Mouse (Mus musculus): ENCODE measurements at regions not wholly inside any gene's neighbourhood (a gene's known extent, or its start where the extent isn't known, plus 50 kb on each side); places are given as distances from the start of the nearest gene placed in this dataset.

- no peaks in the 10 kb centered on the region for H3K9me3 ChIP-seq (ENCODE audit: control insufficient read depth, low read length)
- H3K4me1 ChIP-seq (ENCODE audit: control insufficient read depth, insufficient read depth, low read length): peaks cover 3% of the 10 kb centered on the region; the same call in 1 of the 2 replicates
- no peak for ATAC-seq (ENCODE audit: low FRiP score, low TSS enrichment)
- H3K27ac ChIP-seq (ENCODE audit: low read depth, low read length): no peak overlapping the region
- no peaks in the 10 kb centered on the region for H3K36me3 ChIP-seq (ENCODE audit: control insufficient read depth, insufficient read depth, low read length)
- H3K4me3 ChIP-seq (ENCODE audit: low read length): no peak overlapping the region
- WGBS: 89% methylated on average over 11 of the region's 11 CpGs
- H3K4me2 ChIP-seq (replicated peaks; ENCODE audit: low read depth, low read length): no peak overlapping the region
- H3K27me3 ChIP-seq (ENCODE audit: control insufficient read depth, insufficient read depth, low read length): no peaks in the 10 kb centered on the region
- H3K9ac ChIP-seq (ENCODE audit: low read depth, low read length): no peak overlapping the region
Measured at GRCm38 (mm10) chr4:72382517-72383147, 181.9 kb upstream of the Tle1 start.

GRCm38 (mm10) chr4:72381742-72382141, 181.0 kb upstream of the Tle1 start:
- Histone ChIP-seq H3K4me3 (ENCODE audit: low read length) (no peak overlapping the region), H3K9ac (ENCODE audit: low read depth, low read length) (no peak overlapping the region), H3K36me3 (ENCODE audit: control insufficient read depth, insufficient read depth, low read length) (no peaks in the 10 kb centered on the region), H3K27me3 (ENCODE audit: control insufficient read depth, insufficient read depth, low read length) (no peaks in the 10 kb centered on the region), H3K4me2 (replicated peaks; ENCODE audit: low read depth, low read length) (no peak overlapping the region), H3K4me1 (ENCODE audit: control insufficient read depth, insufficient read depth, low read length) (peaks cover 3% of the 10 kb centered on the region; the same call in 1 of the 2 replicates), H3K9me3 (ENCODE audit: control insufficient read depth, low read length) (no peaks in the 10 kb centered on the region), H3K27ac (ENCODE audit: low read depth, low read length) (no peak overlapping the region)
- no peak for ATAC-seq (ENCODE audit: low FRiP score, low TSS enrichment)
- 88% methylated on average over 6 of the region's 6 CpGs for WGBS

DNA sequence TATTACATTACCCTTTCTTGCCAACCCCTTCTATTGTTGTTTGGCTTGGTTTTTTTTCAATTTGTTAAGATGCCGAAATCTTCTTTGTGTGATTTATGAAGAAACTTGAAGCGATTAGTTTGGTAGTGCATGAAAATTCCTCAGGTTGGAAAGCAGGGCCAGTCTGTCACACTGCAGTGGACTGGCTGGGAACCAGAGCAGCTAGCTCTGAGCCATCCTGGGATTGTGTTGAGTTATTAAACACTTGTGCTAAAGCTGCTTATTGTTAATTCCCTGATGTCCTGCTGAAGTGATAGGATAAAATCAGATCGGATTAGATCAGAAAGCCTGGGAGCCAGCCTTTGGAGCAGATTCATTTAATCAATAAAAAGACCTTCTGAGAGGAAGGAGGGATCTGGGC, 180.4 kb upstream of the Tle1 start:
- no peak overlapping the region for H3K4me2 ChIP-seq (replicated peaks; ENCODE audit: low read depth, low read length)
- H3K4me3 ChIP-seq (ENCODE audit: low read length): no peak overlapping the region
- H3K36me3 ChIP-seq (ENCODE audit: control insufficient read depth, insufficient read depth, low read length): no peaks in the 10 kb centered on the region
- no peak overlapping the region for H3K27ac ChIP-seq (ENCODE audit: low read depth, low read length)
- H3K9ac ChIP-seq (ENCODE audit: low read depth, low read length): no peak overlapping the region
- H3K27me3 ChIP-seq (ENCODE audit: control insufficient read depth, insufficient read depth, low read length): no peaks in the 10 kb centered on the region
- H3K4me1 ChIP-seq (ENCODE audit: control insufficient read depth, insufficient read depth, low read length): peaks cover 3% of the 10 kb centered on the region; the same call in 1 of the 2 replicates
- no peaks in the 10 kb centered on the region for H3K9me3 ChIP-seq (ENCODE audit: control insufficient read depth, low read length)
- ATAC-seq (ENCODE audit: low FRiP score, low TSS enrichment): peak; percentile 37; the same call in 1 of the 2 replicates
- WGBS: 53% methylated on average over 3 of the region's 3 CpGs

DNA sequence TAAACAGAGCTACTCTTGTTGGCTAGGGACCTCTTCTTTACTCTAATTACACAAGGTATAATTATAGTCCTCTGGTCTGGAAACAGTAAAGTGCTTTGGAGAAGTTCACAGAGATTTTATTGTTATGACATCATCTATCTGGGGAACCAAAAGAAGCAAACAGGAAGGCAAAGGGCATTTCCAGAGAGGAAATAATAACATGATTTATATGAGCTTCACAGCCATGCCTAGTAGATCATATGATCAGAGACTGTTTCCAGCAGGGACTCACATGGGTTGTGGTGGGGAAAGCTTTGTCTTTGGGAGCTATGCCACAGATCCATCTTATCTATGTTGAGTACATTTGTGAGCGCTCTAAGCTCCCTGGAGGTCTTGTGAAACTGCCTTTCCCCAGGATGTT, 178.8 kb upstream of the Tle1 start:
- peak; percentile 44; the same call in 1 of the 2 replicates for ATAC-seq (ENCODE audit: low FRiP score, low TSS enrichment)
- Histone ChIP-seq H3K9me3 (ENCODE audit: control insufficient read depth, low read length) (no peaks in the 10 kb centered on the region), H3K36me3 (ENCODE audit: control insufficient read depth, insufficient read depth, low read length) (no peaks in the 10 kb centered on the region), H3K4me2 (replicated peaks; ENCODE audit: low read depth, low read length) (no peak overlapping the region), H3K27me3 (ENCODE audit: control insufficient read depth, insufficient read depth, low read length) (no peaks in the 10 kb centered on the region), H3K4me1 (ENCODE audit: control insufficient read depth, insufficient read depth, low read length) (peaks cover 3% of the 10 kb centered on the region; the same call in 1 of the 2 replicates), H3K4me3 (ENCODE audit: low read length) (no peak overlapping the region), H3K27ac (ENCODE audit: low read depth, low read length) (no peak overlapping the region; the same call in 1 of the 2 replicates), H3K9ac (ENCODE audit: low read depth, low read length) (no peak overlapping the region)
- 64% methylated on average over 1 of the region's 1 CpGs for WGBS

GRCm38 (mm10) chr4:72379011-72379410, 178.3 kb upstream of the Tle1 start:
- H3K27me3 ChIP-seq (ENCODE audit: control insufficient read depth, insufficient read depth, low read length): no peaks in the 10 kb centered on the region
- no peak overlapping the region; the same call in 1 of the 2 replicates for H3K27ac ChIP-seq (ENCODE audit: low read depth, low read length)
- H3K9ac ChIP-seq (ENCODE audit: low read depth, low read length): no peak overlapping the region
- H3K4me1 ChIP-seq (ENCODE audit: control insufficient read depth, insufficient read depth, low read length): peaks cover 3% of the 10 kb centered on the region; the same call in 1 of the 2 replicates
- H3K4me3 ChIP-seq (ENCODE audit: low read length): no peak overlapping the region
- H3K9me3 ChIP-seq (ENCODE audit: control insufficient read depth, low read length): no peaks in the 10 kb centered on the region
- no peaks in the 10 kb centered on the region for H3K36me3 ChIP-seq (ENCODE audit: control insufficient read depth, insufficient read depth, low read length)
- no peak for ATAC-seq (ENCODE audit: low FRiP score, low TSS enrichment)
- no peak overlapping the region for H3K4me2 ChIP-seq (replicated peaks; ENCODE audit: low read depth, low read length)

- H3K4me2 ChIP-seq (replicated peaks; ENCODE audit: low read depth, low read length): no peak overlapping the region
- WGBS: 74% methylated on average over 1 of the region's 1 CpGs
- H3K4me3 ChIP-seq (ENCODE audit: low read length): no peak overlapping the region
- H3K27ac ChIP-seq (ENCODE audit: low read depth, low read length): no peak overlapping the region
- no peaks in the 10 kb centered on the region for H3K27me3 ChIP-seq (ENCODE audit: control insufficient read depth, insufficient read depth, low read length)
- no peaks in the 10 kb centered on the region for H3K9me3 ChIP-seq (ENCODE audit: control insufficient read depth, low read length)
- peaks cover 3% of the 10 kb centered on the region; the same call in 1 of the 2 replicates for H3K4me1 ChIP-seq (ENCODE audit: control insufficient read depth, insufficient read depth, low read length)
- no peak overlapping the region for H3K9ac ChIP-seq (ENCODE audit: low read depth, low read length)
- no peaks in the 10 kb centered on the region for H3K36me3 ChIP-seq (ENCODE audit: control insufficient read depth, insufficient read depth, low read length)
- no peak for ATAC-seq (ENCODE audit: low FRiP score, low TSS enrichment)
Measured at GRCm38 (mm10) chr4:72377520-72377919, 176.8 kb upstream of the Tle1 start.

GRCm38 (mm10) chr4:72351985-72352384, 151.3 kb upstream of the Tle1 start:
- no peak overlapping the region for H3K27ac ChIP-seq (ENCODE audit: low read depth, low read length)
- WGBS: 57% methylated on average over 1 of the region's 1 CpGs
- H3K4me1 ChIP-seq (ENCODE audit: control insufficient read depth, insufficient read depth, low read length): no peaks in the 10 kb centered on the region
- H3K9me3 ChIP-seq (ENCODE audit: control insufficient read depth, low read length): no peaks in the 10 kb centered on the region
- no peak overlapping the region for H3K4me2 ChIP-seq (replicated peaks; ENCODE audit: low read depth, low read length)
- H3K9ac ChIP-seq (ENCODE audit: low read depth, low read length): no peak overlapping the region
- ATAC-seq (ENCODE audit: low FRiP score, low TSS enrichment): no peak
- H3K4me3 ChIP-seq (ENCODE audit: low read length): no peak overlapping the region
- H3K27me3 ChIP-seq (ENCODE audit: control insufficient read depth, insufficient read depth, low read length): no peaks in the 10 kb centered on the region
- H3K36me3 ChIP-seq (ENCODE audit: control insufficient read depth, insufficient read depth, low read length): no peaks in the 10 kb centered on the region

DNA sequence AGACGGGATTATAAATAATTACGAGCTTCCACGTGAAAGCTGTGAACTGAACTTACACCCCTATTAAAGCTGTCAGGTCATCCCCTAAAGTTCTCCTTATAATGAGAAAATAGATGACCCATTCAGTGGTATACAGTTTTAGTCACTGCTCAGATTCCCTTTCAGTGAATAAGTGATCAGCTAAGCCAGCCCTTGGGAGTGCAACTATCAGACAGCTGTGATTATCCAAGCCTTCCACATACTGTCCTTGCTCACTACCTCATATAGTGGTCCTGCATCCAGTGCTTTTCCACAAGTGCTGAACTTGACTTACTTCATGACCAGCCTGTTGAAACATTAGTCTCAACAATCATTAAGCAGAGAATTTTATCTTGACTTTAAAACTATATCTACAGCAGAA, 131.2 kb upstream of the Tle1 start:
- peak; percentile 77; the same call in 1 of the 2 replicates for ATAC-seq (ENCODE audit: low FRiP score, low TSS enrichment)

GRCm38 (mm10) chr4:72329026-72329390, 128.3 kb upstream of the Tle1 start:
- ATAC-seq (ENCODE audit: low FRiP score, low TSS enrichment): no peak
- H3K4me2 ChIP-seq (replicated peaks; ENCODE audit: low read depth, low read length): no peak overlapping the region
- no peaks in the 10 kb centered on the region for H3K27me3 ChIP-seq (ENCODE audit: control insufficient read depth, insufficient read depth, low read length)
- H3K4me3 ChIP-seq (ENCODE audit: low read length): no peak overlapping the region
- H3K27ac ChIP-seq (ENCODE audit: low read depth, low read length): no peak overlapping the region
- H3K9me3 ChIP-seq (ENCODE audit: control insufficient read depth, low read length): no peaks in the 10 kb centered on the region
- no peak overlapping the region for H3K9ac ChIP-seq (ENCODE audit: low read depth, low read length)
- H3K36me3 ChIP-seq (ENCODE audit: control insufficient read depth, insufficient read depth, low read length): no peaks in the 10 kb centered on the region
- H3K4me1 ChIP-seq (ENCODE audit: control insufficient read depth, insufficient read depth, low read length): no peaks in the 10 kb centered on the region

More for the DNA sequence above, 131.2 kb upstream of the Tle1 start:
- no peak overlapping the region for H3K9ac ChIP-seq (ENCODE audit: low read depth, low read length)
- H3K27me3 ChIP-seq (ENCODE audit: control insufficient read depth, insufficient read depth, low read length): no peaks in the 10 kb centered on the region
- H3K4me2 ChIP-seq (replicated peaks; ENCODE audit: low read depth, low read length): no peak overlapping the region
- H3K4me3 ChIP-seq (ENCODE audit: low read length): no peak overlapping the region
- 17% methylated on average over 3 of the region's 3 CpGs for WGBS
- H3K4me1 ChIP-seq (ENCODE audit: control insufficient read depth, insufficient read depth, low read length): no peaks in the 10 kb centered on the region
- no peaks in the 10 kb centered on the region for H3K9me3 ChIP-seq (ENCODE audit: control insufficient read depth, low read length)
- H3K36me3 ChIP-seq (ENCODE audit: control insufficient read depth, insufficient read depth, low read length): no peaks in the 10 kb centered on the region
- no peak overlapping the region for H3K27ac ChIP-seq (ENCODE audit: low read depth, low read length)

All from kidney, embryonic 14.5 days (tissue).